ENCODE assay signal across 29 mouse cellular contexts in the genomic region with DNA sequence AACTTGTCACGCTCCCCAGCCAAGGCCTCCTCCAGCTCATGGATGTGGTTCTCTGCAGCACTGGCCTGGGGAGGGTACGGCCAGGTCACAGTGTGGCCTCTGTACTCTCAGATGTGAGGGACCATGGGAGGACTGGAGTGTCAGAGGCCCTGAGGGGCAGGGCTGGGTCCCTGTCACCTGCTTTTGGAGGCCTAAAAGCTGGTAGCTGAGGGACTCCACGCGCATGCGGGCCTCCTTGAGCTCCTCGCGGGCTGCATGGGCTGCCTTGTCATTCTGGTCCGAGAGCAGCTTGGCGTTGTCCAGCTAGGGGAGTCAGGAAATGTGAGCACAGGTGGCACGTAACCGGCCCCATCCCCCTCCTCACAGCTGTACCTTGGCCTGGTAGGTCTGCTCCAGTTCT. TPM values are rescaled to one million over a fixed set of nuclear protein-coding genes. Genes with fewer than 3 reads are reported as not detected.
A peak's percentile ranks its signal among the peaks of the same experiment; 100 is the strongest.
DNase-seq lines count a peak whose midpoint lies in the region; ATAC-seq and TF ChIP-seq lines count a peak whose summit lies in the region.
"Had no signal": no experiment of that assay in that cellular context is flagged by ENCODE, and none has a peak within 500 bp of the region (broad histone marks: within the 10 kb centered on the region; RNA-seq: fewer than 3 reads in every experiment).

No protein-coding gene starts in this region.

- no peaks in the 10 kb centered on the region for H3K9me3 ChIP-seq in embryonic facial prominence, embryonic 14.5 days (ENCODE audit: control insufficient read depth, low read length)
- H3K9me3 ChIP-seq in embryonic facial prominence, embryonic 10.5 days = no peaks in the 10 kb centered on the region
- H3K9me3 ChIP-seq in heart, embryonic 13.5 days = no peaks in the 10 kb centered on the region
- H3K9me3 ChIP-seq in hindbrain, embryonic 10.5 days = no peaks in the 10 kb centered on the region
- H3K9me3 ChIP-seq: embryonic facial prominence, embryonic 12.5 days; heart, embryonic 15.5 days; hindbrain, embryonic 12.5 days; hindbrain, embryonic 15.5 days had no signal

- no peak for TF ChIP-seq CTCF in testis, adult 2 months (IDR thresholded peaks at IDR 0.05; ENCODE audit: control insufficient read depth, insufficient read depth, insufficient replicate concordance, low read depth, low read length)

- H3K36me3 ChIP-seq in embryonic facial prominence, embryonic 14.5 days (ENCODE audit: control insufficient read depth, insufficient read depth, low read length) = peaks cover 71% of the 10 kb centered on the region
- peaks cover 87% of the 10 kb centered on the region for H3K36me3 ChIP-seq in embryonic facial prominence, embryonic 10.5 days (replicated peaks)
- peaks cover 76% of the 10 kb centered on the region for H3K36me3 ChIP-seq in heart, embryonic 13.5 days
- no peaks in the 10 kb centered on the region for H3K36me3 ChIP-seq in testis, adult 2 months (ENCODE audit: control insufficient read depth, insufficient read depth, low read length)
- peaks cover 83% of the 10 kb centered on the region for H3K36me3 ChIP-seq in hindbrain, embryonic 10.5 days

- TF ChIP-seq POLR2A in testis, adult 2 months (IDR thresholded peaks at IDR 0.05; ENCODE audit: control insufficient read depth, low read depth, low read length) = no peak

- DNase-seq in embryonic facial prominence, embryonic 14.5 days (ENCODE audit: low spot score) = no peak
- no peak for DNase-seq in embryonic facial prominence, embryonic 10.5 days (ENCODE audit: low spot score)
- no peak for DNase-seq in heart, adult 18-20 months
- no peak for DNase-seq in testis, postnatal 10 days (ENCODE audit: low spot score)
- peak; percentile 49 for DNase-seq in yolk sac, embryonic 10.5 days (ENCODE audit: low spot score)
- DNase-seq in hindbrain, embryonic 10.5 days (ENCODE audit: low spot score) = no peak
- DNase-seq: adrenal gland, adult 8-10 months; cerebellum, adult 2 months; cerebellum, postnatal 10 days; forebrain, postnatal 0 days; gastrocnemius, adult 2 months; gastrocnemius, postnatal 14 days; heart, postnatal 10 days; heart, postnatal 4 days had no signal

- H3K27ac ChIP-seq in embryonic facial prominence, embryonic 14.5 days (replicated peaks; ENCODE audit: low read depth, low read length) = no peak overlapping the region
- no peak overlapping the region for H3K27ac ChIP-seq in embryonic facial prominence, embryonic 10.5 days (replicated peaks)
- no peak overlapping the region for H3K27ac ChIP-seq in heart, embryonic 13.5 days (replicated peaks)
- no peak overlapping the region for H3K27ac ChIP-seq in testis, adult 2 months (ENCODE audit: control insufficient read depth, insufficient read depth, low read depth, low read length)
- no peak overlapping the region for H3K27ac ChIP-seq in hindbrain, embryonic 10.5 days
- H3K27ac ChIP-seq: embryonic facial prominence, embryonic 12.5 days; gastrocnemius, adult 2 months; hindbrain, embryonic 12.5 days; hindbrain, embryonic 15.5 days had no signal

- no peaks in the 10 kb centered on the region for H3K27me3 ChIP-seq in embryonic facial prominence, embryonic 14.5 days (replicated peaks; ENCODE audit: control insufficient read depth, insufficient read depth, low read length)
- no peaks in the 10 kb centered on the region for H3K27me3 ChIP-seq in embryonic facial prominence, embryonic 10.5 days (replicated peaks; ENCODE audit: low read depth, poor library complexity, severe bottlenecking)
- no peaks in the 10 kb centered on the region for H3K27me3 ChIP-seq in heart, embryonic 13.5 days (replicated peaks)
- H3K27me3 ChIP-seq in testis, adult 2 months (ENCODE audit: control insufficient read depth, insufficient read depth, low read length) = no peaks in the 10 kb centered on the region
- no peaks in the 10 kb centered on the region for H3K27me3 ChIP-seq in hindbrain, embryonic 10.5 days (ENCODE audit: insufficient read depth, poor library complexity, severe bottlenecking)
- H3K27me3 ChIP-seq: embryonic facial prominence, embryonic 12.5 days; heart, embryonic 15.5 days; hindbrain, embryonic 12.5 days; hindbrain, embryonic 15.5 days had no signal

- H3K4me1 ChIP-seq in embryonic facial prominence, embryonic 14.5 days (ENCODE audit: control insufficient read depth, insufficient read depth, low read length) = peaks cover 2% of the 10 kb centered on the region
- peaks cover 8% of the 10 kb centered on the region for H3K4me1 ChIP-seq in embryonic facial prominence, embryonic 10.5 days
- H3K4me1 ChIP-seq in heart, embryonic 13.5 days = peaks cover 11% of the 10 kb centered on the region
- H3K4me1 ChIP-seq in testis, adult 2 months (ENCODE audit: control insufficient read depth, insufficient read depth, low read length) = peaks cover 13% of the 10 kb centered on the region
- H3K4me1 ChIP-seq in hindbrain, embryonic 10.5 days (replicated peaks) = peaks cover 10% of the 10 kb centered on the region

- H3K4me3 ChIP-seq in embryonic facial prominence, embryonic 14.5 days (ENCODE audit: low read depth, low read length) = no peak overlapping the region
- no peak overlapping the region for H3K4me3 ChIP-seq in embryonic facial prominence, embryonic 10.5 days
- H3K4me3 ChIP-seq in heart, embryonic 13.5 days = no peak overlapping the region
- peak overlapping the region; percentile 87 for H3K4me3 ChIP-seq in testis, adult 2 months (ENCODE audit: control insufficient read depth, low read depth, low read length)
- no peak overlapping the region for H3K4me3 ChIP-seq in hindbrain, embryonic 10.5 days
- H3K4me3 ChIP-seq: embryonic facial prominence, embryonic 12.5 days; erythroblast, embryonic 14.5 days; gastrocnemius, adult 2 months; heart, embryonic 15.5 days; hindbrain, embryonic 12.5 days; hindbrain, embryonic 15.5 days had no signal

- no peak for ATAC-seq in embryonic facial prominence, embryonic 14.5 days (ENCODE audit: low read depth)
- ATAC-seq in heart, embryonic 13.5 days (ENCODE audit: extremely low read depth, insufficient number of reproducible peaks, low FRiP score, low TSS enrichment) = no peak
- ATAC-seq: activated CD4-positive, CD25-positive, alpha-beta regulatory T cell, adult 4 months; CD4-positive, CD25-positive, alpha-beta regulatory T cell, adult 4 months; forebrain, embryonic 14.5 days; forebrain, postnatal 0 days; intestine, postnatal 0 days had no signal

- H3K4me2 ChIP-seq in embryonic facial prominence, embryonic 14.5 days (ENCODE audit: low read depth, low read length) = no peak overlapping the region
- H3K4me2 ChIP-seq in heart, embryonic 13.5 days = no peak overlapping the region
- H3K4me2 ChIP-seq: embryonic facial prominence, embryonic 12.5 days; heart, embryonic 11.5 days; heart, embryonic 15.5 days; hindbrain, embryonic 12.5 days; hindbrain, embryonic 15.5 days had no signal

- 86% methylated on average over 11 of the region's 11 CpGs for WGBS in embryonic facial prominence, embryonic 14.5 days
- WGBS in embryonic facial prominence, embryonic 10.5 days = 93% methylated on average over 11 of the region's 11 CpGs
- 92% methylated on average over 11 of the region's 11 CpGs for WGBS in heart, embryonic 13.5 days
- WGBS in hindbrain, embryonic 10.5 days = 96% methylated on average over 11 of the region's 11 CpGs

- H3K9ac ChIP-seq in embryonic facial prominence, embryonic 14.5 days (ENCODE audit: low read depth, low read length) = peak overlapping the region; percentile 25; the same call in 1 of the 2 replicates
- peak overlapping the region; percentile 30; the same call in 1 of the 2 replicates for H3K9ac ChIP-seq in heart, embryonic 13.5 days
- H3K9ac ChIP-seq: embryonic facial prominence, embryonic 12.5 days; forebrain, postnatal 0 days; heart, embryonic 15.5 days; hindbrain, embryonic 12.5 days; hindbrain, embryonic 15.5 days had no signal

RNA-seq across cellular contexts. Expression of gene Timm13, which starts 3.9 kb away (rescaled TPM):
- 325 and 348 TPM in 2 replicates for polyA plus RNA-seq in embryonic facial prominence, embryonic 14.5 days (2014; fragmentation: Nextera tagmentation; extraction: Ambion mirVana)
- 349 and 359 TPM in 2 replicates for polyA plus RNA-seq in embryonic facial prominence, embryonic 10.5 days (2016; fragmentation: Nextera tagmentation; extraction: Ambion mirVana)
- polyA plus RNA-seq in heart, embryonic 13.5 days (2015; fragmentation: Nextera tagmentation; extraction: Ambion mirVana) = 285 and 314 TPM in 2 replicates
- total RNA-seq in heart, adult 18-20 months (2021) = 100 to 1,000 TPM; 125 to 144 TPM
- polyA plus RNA-seq in testis, adult 2 months (2012; rRNA removed) = 76.7 and 104 TPM in 2 replicates
- 374 and 391 TPM in 2 replicates for polyA plus RNA-seq in hindbrain, embryonic 10.5 days (2016; fragmentation: Nextera tagmentation; extraction: Ambion mirVana)

RNA-seq across cellular contexts. Expression of gene Lmnb2, which starts 13.3 kb away (rescaled TPM):
- 21.6 and 22.9 TPM in 2 replicates for polyA plus RNA-seq in embryonic facial prominence, embryonic 14.5 days (2014; fragmentation: Nextera tagmentation; extraction: Ambion mirVana)
- 82.7 and 83.1 TPM in 2 replicates for polyA plus RNA-seq in embryonic facial prominence, embryonic 10.5 days (2016; fragmentation: Nextera tagmentation; extraction: Ambion mirVana)
- 24.8 and 26.7 TPM in 2 replicates for polyA plus RNA-seq in heart, embryonic 13.5 days (2015; fragmentation: Nextera tagmentation; extraction: Ambion mirVana)
- total RNA-seq in heart, adult 18-20 months (2021) = 1 to 10 TPM; 4.7 to 5.8 TPM
- 177 TPM in 2 replicates for polyA plus RNA-seq in testis, adult 2 months (2012; rRNA removed)
- polyA plus RNA-seq in hindbrain, embryonic 10.5 days (2016; fragmentation: Nextera tagmentation; extraction: Ambion mirVana) = 65.8 and 78.4 TPM in 2 replicates

RNA-seq across cellular contexts. Expression of gene Gadd45b, which starts 25.2 kb away (rescaled TPM):
- polyA plus RNA-seq in embryonic facial prominence, embryonic 14.5 days (2014; fragmentation: Nextera tagmentation; extraction: Ambion mirVana) = 35.5 and 39.9 TPM in 2 replicates
- polyA plus RNA-seq in embryonic facial prominence, embryonic 10.5 days (2016; fragmentation: Nextera tagmentation; extraction: Ambion mirVana) = 6.5 and 6.8 TPM in 2 replicates
- polyA plus RNA-seq in heart, embryonic 13.5 days (2015; fragmentation: Nextera tagmentation; extraction: Ambion mirVana) = 29.2 and 33.9 TPM in 2 replicates
- 10 to 100 TPM; 14.9 to 19.0 TPM for total RNA-seq in heart, adult 18-20 months (2021)
- polyA plus RNA-seq in testis, adult 2 months (2012; rRNA removed) = 7.8 and 9.1 TPM in 2 replicates
- polyA plus RNA-seq in hindbrain, embryonic 10.5 days (2016; fragmentation: Nextera tagmentation; extraction: Ambion mirVana) = 9.8 and 11.8 TPM in 2 replicates

RNA-seq across cellular contexts. Expression of gene Tmprss9, which starts 33.1 kb away (rescaled TPM):
- polyA plus RNA-seq in embryonic facial prominence, embryonic 14.5 days (2014; fragmentation: Nextera tagmentation; extraction: Ambion mirVana) = 0.06 and 0.08 TPM in 2 replicates
- polyA plus RNA-seq in embryonic facial prominence, embryonic 10.5 days (2016; fragmentation: Nextera tagmentation; extraction: Ambion mirVana) = 0.06 and 0.10 TPM in 2 replicates
- polyA plus RNA-seq in heart, embryonic 13.5 days (2015; fragmentation: Nextera tagmentation; extraction: Ambion mirVana) = 0.05 and 0.07 TPM in 2 replicates
- total RNA-seq in heart, adult 18-20 months (2021) = not detected
- 2.0 and 2.7 TPM in 2 replicates for polyA plus RNA-seq in testis, adult 2 months (2012; rRNA removed)
- 0.04 and 0.14 TPM in 2 replicates for polyA plus RNA-seq in hindbrain, embryonic 10.5 days (2016; fragmentation: Nextera tagmentation; extraction: Ambion mirVana)
- total RNA-seq: adrenal gland, postnatal 25 days; ES-E14; heart, adult 8-10 months; heart, postnatal 10 days; heart, postnatal 4 days had no signal
- polyA plus RNA-seq: activated CD4-positive, CD25-positive, alpha-beta regulatory T cell, adult 4 months; CD4-positive, CD25-positive, alpha-beta regulatory T cell, adult 4 months; heart, embryonic 11.5 days; intestine, postnatal 0 days had no signal

RNA-seq across cellular contexts. Expression of gene Sppl2b, which starts 49.6 kb away (rescaled TPM):
- polyA plus RNA-seq in embryonic facial prominence, embryonic 14.5 days (2014; fragmentation: Nextera tagmentation; extraction: Ambion mirVana) = 37.6 and 40.8 TPM in 2 replicates
- 45.2 and 45.3 TPM in 2 replicates for polyA plus RNA-seq in embryonic facial prominence, embryonic 10.5 days (2016; fragmentation: Nextera tagmentation; extraction: Ambion mirVana)
- polyA plus RNA-seq in heart, embryonic 13.5 days (2015; fragmentation: Nextera tagmentation; extraction: Ambion mirVana) = 27.7 and 28.5 TPM in 2 replicates
- total RNA-seq in heart, adult 18-20 months (2021) = 10 to 100 TPM; 11.9 to 15.9 TPM
- polyA plus RNA-seq in testis, adult 2 months (2012; rRNA removed) = 169 and 173 TPM in 2 replicates
- polyA plus RNA-seq in hindbrain, embryonic 10.5 days (2016; fragmentation: Nextera tagmentation; extraction: Ambion mirVana) = 46.3 and 52.9 TPM in 2 replicates
